Mouse (Mus musculus) small intestine, adult 2 months (tissue): ENCODE measurements at regions not wholly inside any gene's neighbourhood (a gene's known extent, or its start where the extent isn't known, plus 50 kb on each side); places are given as distances from the start of the nearest gene placed in this dataset.

Experiments used
- CTCF ChIP-seq: fragments of 200-500 bp; IDR thresholded peaks from 2 replicates; pipeline ENCODE4 v1.5.1; 2012; ENCODE audit warnings: low read depth, mild to moderate bottlenecking, control low read depth, inconsistent platforms, low read length, moderate library complexity, mixed read lengths; ENCODE audit not compliant: insufficient replicate concordance, insufficient read length; ENCODE audit errors: extremely low read depth
- POLR2A ChIP-seq: fragments of 200-500 bp; IDR thresholded peaks from 2 replicates; pipeline ENCODE4 v1.6.1; 2012; ENCODE audit warnings: low read depth, mild to moderate bottlenecking, control low read depth, inconsistent platforms, low read length, moderate library complexity

DNA sequence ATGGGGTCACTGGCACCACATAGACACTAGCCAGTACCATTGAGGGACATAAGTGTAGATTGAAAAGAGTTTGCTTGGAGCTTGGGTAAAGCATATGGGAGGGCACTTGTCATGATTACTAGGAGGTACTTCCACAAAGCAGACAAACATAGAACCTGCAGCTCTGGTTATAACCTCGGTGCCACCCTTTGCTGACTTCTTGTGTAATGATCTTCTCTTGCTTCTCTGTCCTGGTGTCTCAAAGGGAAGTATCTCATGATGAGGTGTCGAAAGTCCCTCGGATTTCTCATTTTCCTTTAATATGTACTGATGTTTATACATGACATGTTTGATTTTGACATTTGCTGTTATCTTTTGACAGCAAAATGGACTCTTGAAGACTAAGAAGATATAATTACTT lies 2114.5 kb downstream of the 4930444P10Rik start:
- TF ChIP-seq POLR2A = no peak
- TF ChIP-seq CTCF = no peak
